Mouse (Mus musculus) erythroblast, embryonic 14.5 days (primary cell): ENCODE results near the gene Thbd.

Experiments
- GATA1 ChIP-seq: IDR thresholded peaks from 2 replicates; pipeline ENCODE4 v1.6.1; 2012; ENCODE audit warnings: low read length, inconsistent platforms, mixed read lengths
- TAL1 ChIP-seq: IDR thresholded peaks from 3 replicates; pipeline ENCODE4 v1.6.1; 2012; ENCODE audit warnings: low read length, inconsistent platforms, mixed read lengths

DNA sequence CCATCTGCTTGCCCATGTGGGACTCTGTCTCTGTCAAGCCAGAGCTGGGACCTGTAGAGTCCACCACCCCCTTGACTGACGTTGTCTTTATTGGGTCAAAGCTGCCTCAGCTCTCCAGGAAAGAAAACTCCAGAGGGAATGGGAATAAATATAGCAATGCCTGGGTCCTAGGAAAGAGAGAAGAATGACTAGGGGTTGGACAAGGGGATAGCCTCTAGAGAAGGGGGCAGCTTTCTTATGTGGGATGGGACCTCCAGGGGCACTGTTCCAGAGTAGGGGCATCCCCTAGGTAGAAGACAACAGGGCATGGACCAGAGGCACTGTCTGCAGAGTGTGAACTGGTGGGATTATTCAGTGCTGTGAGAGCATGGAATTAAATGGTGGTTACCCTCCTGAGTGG is 1.8 kb upstream of the Thbd start:
- no peak for TF ChIP-seq GATA1
- TF ChIP-seq TAL1, result no peak
